Mouse (Mus musculus) CH12.LX (cell line): ENCODE data around the gene Foxf2.

Source experiments
- KAT2A ChIP-seq: IDR thresholded peaks from 2 replicates; pipeline ENCODE4 v1.6.1; 2012; ENCODE audit warnings: low read length, improper control_type of control experiment, inconsistent platforms; ENCODE audit not compliant: insufficient replicate concordance
- TBP ChIP-seq: conservative IDR thresholded peaks from 2 replicates; pipeline ENCODE4 v1.6.1; 2011; ENCODE audit warnings: low read depth, low read length, improper control_type of control experiment

GRCm38 (mm10) chr13:31632450-31632849 is 6.8 kb downstream of the Foxf2 start:
- TF ChIP-seq KAT2A (no peak), TBP (no peak)
